Mouse (Mus musculus): ENCODE measurements around the gene Spock1. TPM values are rescaled to one million over a fixed set of nuclear protein-coding genes. Genes with fewer than 3 reads are reported as not detected.

Spock1 gene
- total and polyA plus RNA-seq, 3 experiments, result not detected

- H3K27ac ChIP-seq (ENCODE audit: insufficient read depth, low read depth), result no peak overlapping the region
- H3K79me2 ChIP-seq (replicated peaks; ENCODE audit: control insufficient read depth, extremely low read depth, insufficient read depth, poor library complexity, severe bottlenecking), result no peaks in the 10 kb centered on the region
- H3K4me2 ChIP-seq (ENCODE audit: insufficient read depth, low read depth, poor library complexity, severe bottlenecking), result no peak overlapping the region
- dilution Hi-C loops (cut with MboI; ENCODE audit: extremely low pct_ligation_motif_present, extremely low pct_unique_long_range_greater_than_20kb, low sequenced_read_pairs) (no loop called here), in situ Hi-C loops (cut with MboI; ENCODE audit: low pct_ligation_motif_present, low pct_unique_long_range_greater_than_20kb, low sequenced_read_pairs) (no loop called here)
- peaks cover 82% of the 10 kb centered on the region for H3K9me3 ChIP-seq (replicated peaks; ENCODE audit: low read length)
- H3K4me3 ChIP-seq (replicated peaks in 1 of 3; ENCODE audit: low read depth in 2 of 3, low read length in 2 of 3, poor library complexity in 1 of 3), result no peak overlapping the region
- H3K36me3 ChIP-seq (replicated peaks in 1 of 2; ENCODE audit: control insufficient read depth in 1 of 2, insufficient read depth in 1 of 2, low read length in 1 of 2), result no peaks in the 10 kb centered on the region
- H3K27me3 ChIP-seq (replicated peaks), result no peaks in the 10 kb centered on the region
- TF ChIP-seq MYC (IDR thresholded peaks at IDR 0.05; ENCODE audit: low read depth, low read length) (no peak), NELFE (IDR thresholded peaks at IDR 0.05; ENCODE audit: low read depth, low read length) (no peak), CTCF (conservative IDR thresholded peaks at IDR 0.05 in 1 of 2, IDR thresholded peaks at IDR 0.05 in 1 of 2; ENCODE audit: low read depth in 2 of 2, low read length in 2 of 2) (no peak), POLR2A (IDR thresholded peaks at IDR 0.05; ENCODE audit: low read depth, low read length) (no peak), CHD1 (IDR thresholded peaks at IDR 0.05; ENCODE audit: low read depth, low read length) (no peak), ELF1 (IDR thresholded peaks at IDR 0.05; ENCODE audit: low read depth, low read length) (no peak), KAT2A (IDR thresholded peaks at IDR 0.05; ENCODE audit: insufficient replicate concordance, low read length) (no peak), MEF2A (IDR thresholded peaks at IDR 0.05; ENCODE audit: borderline replicate concordance, low read depth, low read length) (no peak), ZC3H11A (IDR thresholded peaks at IDR 0.05; ENCODE audit: low read depth, low read length) (no peak), TBP (conservative IDR thresholded peaks at IDR 0.05; ENCODE audit: low read depth, low read length) (no peak), MAZ (IDR thresholded peaks at IDR 0.05; ENCODE audit: low read depth, low read length) (no peak), MXI1 (IDR thresholded peaks at IDR 0.05; ENCODE audit: low read depth, low read length) (no peak), SMC3 (IDR thresholded peaks at IDR 0.05; ENCODE audit: low read depth, low read length) (no peak), ZNF384 (IDR thresholded peaks at IDR 0.05; ENCODE audit: low read depth, low read length) (no peak), MAFK (IDR thresholded peaks at IDR 0.05; ENCODE audit: insufficient replicate concordance, low read length) (no peak), POLR2AphosphoS2 (IDR thresholded peaks at IDR 0.05; ENCODE audit: low read depth, low read length) (no peak), UBTF (IDR thresholded peaks at IDR 0.05; ENCODE audit: low read depth, low read length) (no peak), ZKSCAN1 (IDR thresholded peaks at IDR 0.05; ENCODE audit: borderline replicate concordance, low read depth, low read length) (no peak)
- no peaks in the 10 kb centered on the region for H3K4me1 ChIP-seq (ENCODE audit: control insufficient read depth in 1 of 2, insufficient read depth in 2 of 2)
- no peak for DNase-seq (ENCODE audit: extremely low read depth)
- H3K9ac ChIP-seq (ENCODE audit: insufficient read depth, low read depth), result no peak overlapping the region
Measured at GRCm38 (mm10) chr13:57788299-57788698, 119.8 kb downstream of the Spock1 start.

GRCm38 (mm10) chr13:57786278-57786677, 121.9 kb downstream of the Spock1 start:
- in situ Hi-C loops (cut with MboI; ENCODE audit: low pct_ligation_motif_present, low pct_unique_long_range_greater_than_20kb, low sequenced_read_pairs), result no loop called here
- H3K4me2 ChIP-seq (ENCODE audit: insufficient read depth, low read depth, poor library complexity, severe bottlenecking), result no peak overlapping the region

More at GRCm38 (mm10) chr13:57786278-57786677, 121.9 kb downstream of the Spock1 start:
- TF ChIP-seq MEF2A (IDR thresholded peaks at IDR 0.05; ENCODE audit: borderline replicate concordance, low read depth, low read length) (no peak), POLR2A (IDR thresholded peaks at IDR 0.05; ENCODE audit: low read depth, low read length) (no peak), CHD2 (IDR thresholded peaks at IDR 0.05; ENCODE audit: low read length) (no peak), MXI1 (IDR thresholded peaks at IDR 0.05; ENCODE audit: low read depth, low read length) (no peak), TCF12 (IDR thresholded peaks at IDR 0.05; ENCODE audit: low read depth, low read length) (no peak), CTCF (conservative IDR thresholded peaks at IDR 0.05 in 1 of 2, IDR thresholded peaks at IDR 0.05 in 1 of 2; ENCODE audit: low read depth in 2 of 2, low read length in 2 of 2) (no peak), MAZ (IDR thresholded peaks at IDR 0.05; ENCODE audit: low read depth, low read length) (no peak), PAX5 (IDR thresholded peaks at IDR 0.05; ENCODE audit: low read length) (no peak), NRF1 (IDR thresholded peaks at IDR 0.05; ENCODE audit: low read depth, low read length) (no peak), JUND (conservative IDR thresholded peaks at IDR 0.05; ENCODE audit: low read depth, low read length) (no peak), IRF4 (IDR thresholded peaks at IDR 0.05; ENCODE audit: low read depth, low read length) (no peak), POLR2AphosphoS2 (IDR thresholded peaks at IDR 0.05; ENCODE audit: low read depth, low read length) (no peak)
- Histone ChIP-seq H3K79me2 (replicated peaks; ENCODE audit: control insufficient read depth, extremely low read depth, insufficient read depth, poor library complexity, severe bottlenecking) (no peaks in the 10 kb centered on the region), H3K27me3 (replicated peaks) (no peaks in the 10 kb centered on the region), H3K4me1 (ENCODE audit: control insufficient read depth in 1 of 2, insufficient read depth in 2 of 2) (no peaks in the 10 kb centered on the region), H3K9ac (ENCODE audit: insufficient read depth, low read depth) (no peak overlapping the region), H3K9me3 (replicated peaks; ENCODE audit: low read length) (peaks cover 87% of the 10 kb centered on the region), H3K27ac (ENCODE audit: insufficient read depth, low read depth) (no peak overlapping the region), H3K4me3 (replicated peaks in 1 of 3; ENCODE audit: low read depth in 2 of 3, low read length in 2 of 3, poor library complexity in 1 of 3) (no peak overlapping the region), H3K36me3 (replicated peaks in 1 of 2; ENCODE audit: control insufficient read depth in 1 of 2, insufficient read depth in 1 of 2, low read length in 1 of 2) (no peaks in the 10 kb centered on the region)
- dilution Hi-C loops (cut with MboI; ENCODE audit: extremely low pct_ligation_motif_present, extremely low pct_unique_long_range_greater_than_20kb, low sequenced_read_pairs), result no loop called here
- DNase-seq (ENCODE audit: extremely low read depth), result no peak
